Mouse (Mus musculus) spleen, postnatal 36 days (tissue): ENCODE data around the gene Gm13283.
A peak's percentile ranks its signal among the peaks of the same experiment; 100 is the strongest.
"Not testable (repeated sequence)": the region's sequence is repeated elsewhere in the genome, so short reads cannot be mapped to it uniquely, and the experiment has no call there.

ENCODE experiments used
- DNase-seq, 2 experiments: peaks; one replicate each; pipeline ENCODE4 v3.0.0; 2022; ENCODE audit warnings: low spot score in 2 of 2, mixed read lengths in 1 of 2

Gene Gm13283

DNA sequence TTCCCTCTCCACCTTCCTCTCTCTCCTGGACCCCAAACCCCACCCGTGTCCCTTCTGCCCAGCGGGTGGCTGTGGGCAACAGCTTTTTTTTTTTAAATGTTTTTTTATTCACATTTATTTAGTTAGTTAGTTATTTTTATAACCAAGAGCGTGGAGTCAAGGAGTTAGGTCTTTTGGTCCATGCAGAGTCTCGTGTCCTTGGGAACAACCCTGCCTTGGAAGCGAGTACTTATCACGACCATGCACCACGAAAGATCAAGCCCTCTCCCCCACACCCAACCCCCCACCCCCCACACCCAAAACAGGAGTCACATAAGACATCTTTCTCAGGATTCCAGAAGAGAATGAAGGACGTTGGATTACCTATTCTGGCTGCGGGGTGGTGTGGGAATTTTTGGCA is 2.4 kb downstream of the Gm13283 start:
- DNase-seq = not testable (repeated sequence)

DNA sequence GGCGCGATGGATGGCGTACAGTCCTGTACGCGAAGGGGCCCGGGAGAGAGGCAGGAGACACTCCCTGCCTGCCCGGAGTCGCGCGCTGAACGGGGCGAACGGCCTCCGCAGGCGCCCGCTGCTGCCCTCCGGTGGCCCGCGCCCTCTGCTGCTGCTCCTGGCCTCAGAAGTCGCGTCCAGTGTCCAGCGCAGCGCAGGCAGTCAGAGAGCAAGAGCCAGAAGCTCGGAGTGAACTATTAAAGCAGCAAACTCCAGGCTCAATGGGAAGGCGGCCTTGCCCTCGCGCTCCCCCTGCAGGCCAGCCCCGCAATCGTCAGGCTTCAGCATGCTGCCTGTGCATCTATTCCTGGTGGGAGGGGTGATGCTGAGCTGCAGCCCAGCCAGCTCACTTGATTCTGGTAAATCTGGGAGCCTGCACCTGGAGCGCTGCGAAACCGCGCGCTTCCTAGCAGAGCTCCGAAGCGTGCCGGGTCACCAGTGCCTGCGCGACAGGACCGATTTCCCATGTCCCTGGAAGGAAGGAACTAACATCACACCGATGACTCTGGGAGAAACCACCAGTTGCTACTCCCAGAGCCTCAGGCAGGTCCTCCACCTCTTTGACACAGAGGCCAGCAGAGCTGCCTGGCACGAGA is 3.6 kb downstream of the Gm13283 start:
- peak; percentile 19 to 28 for DNase-seq

DNA sequence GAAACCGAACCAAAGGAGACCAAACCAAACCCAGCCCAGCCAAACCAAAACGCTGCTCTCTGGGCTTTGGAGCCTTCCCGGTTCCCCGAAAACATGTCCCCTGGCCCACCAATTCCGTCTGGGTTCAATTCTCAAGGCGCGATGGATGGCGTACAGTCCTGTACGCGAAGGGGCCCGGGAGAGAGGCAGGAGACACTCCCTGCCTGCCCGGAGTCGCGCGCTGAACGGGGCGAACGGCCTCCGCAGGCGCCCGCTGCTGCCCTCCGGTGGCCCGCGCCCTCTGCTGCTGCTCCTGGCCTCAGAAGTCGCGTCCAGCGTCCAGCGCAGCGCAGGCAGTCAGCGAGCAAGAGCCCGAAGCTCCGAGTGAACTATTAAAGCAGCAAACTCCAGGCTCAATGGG is 13.6 kb downstream of the Gm13283 start, which contains the start of gene Gm13290:
Gene Gm13290 (plus strand): TSS at position 301 of the 400 bp plus-strand sequence.
- not testable (repeated sequence) for DNase-seq

DNA sequence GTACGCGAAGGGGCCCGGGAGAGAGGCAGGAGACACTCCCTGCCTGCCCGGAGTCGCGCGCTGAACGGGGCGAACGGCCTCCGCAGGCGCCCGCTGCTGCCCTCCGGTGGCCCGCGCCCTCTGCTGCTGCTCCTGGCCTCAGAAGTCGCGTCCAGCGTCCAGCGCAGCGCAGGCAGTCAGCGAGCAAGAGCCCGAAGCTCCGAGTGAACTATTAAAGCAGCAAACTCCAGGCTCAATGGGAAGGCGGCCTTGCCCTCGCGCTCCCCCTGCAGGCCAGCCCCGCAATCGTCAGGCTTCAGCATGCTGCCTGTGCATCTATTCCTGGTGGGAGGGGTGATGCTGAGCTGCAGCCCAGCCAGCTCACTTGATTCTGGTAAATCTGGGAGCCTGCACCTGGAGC is 16.7 kb downstream of the Gm13283 start, which contains the start of gene Gm13289:
Gene Gm13289 (plus strand): TSS at position 301 of the 400 bp plus-strand sequence.
- DNase-seq = not testable (repeated sequence)

DNA sequence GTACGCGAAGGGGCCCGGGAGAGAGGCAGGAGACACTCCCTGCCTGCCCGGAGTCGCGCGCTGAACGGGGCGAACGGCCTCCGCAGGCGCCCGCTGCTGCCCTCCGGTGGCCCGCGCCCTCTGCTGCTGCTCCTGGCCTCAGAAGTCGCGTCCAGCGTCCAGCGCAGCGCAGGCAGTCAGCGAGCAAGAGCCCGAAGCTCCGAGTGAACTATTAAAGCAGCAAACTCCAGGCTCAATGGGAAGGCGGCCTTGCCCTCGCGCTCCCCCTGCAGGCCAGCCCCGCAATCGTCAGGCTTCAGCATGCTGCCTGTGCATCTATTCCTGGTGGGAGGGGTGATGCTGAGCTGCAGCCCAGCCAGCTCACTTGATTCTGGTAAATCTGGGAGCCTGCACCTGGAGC is 19.6 kb downstream of the Gm13283 start, which contains the start of gene Gm13272:
Gene Gm13272 (plus strand): TSS at position 301 of the 400 bp plus-strand sequence.
- not testable (repeated sequence) for DNase-seq

DNA sequence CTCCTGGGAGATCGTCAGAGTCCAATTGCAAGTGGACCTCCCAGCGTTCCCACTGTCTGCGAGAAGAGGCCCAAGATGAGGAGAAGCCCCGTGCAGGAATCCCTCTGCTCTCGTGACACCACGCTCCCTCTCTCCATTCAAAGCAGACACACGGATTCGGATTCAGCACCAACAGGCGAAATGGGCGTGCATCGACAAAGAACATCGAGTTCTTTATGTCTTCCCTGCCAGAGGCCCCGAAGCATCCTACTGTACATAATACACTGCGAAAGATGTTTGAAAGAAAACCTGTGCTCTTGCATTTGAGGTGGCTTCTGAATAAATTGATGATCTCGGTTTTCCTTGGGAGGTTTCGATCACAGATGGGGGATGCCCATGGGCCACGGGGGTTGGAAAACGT is 20.4 kb downstream of the Gm13283 start:
- DNase-seq = not testable (repeated sequence)

DNA sequence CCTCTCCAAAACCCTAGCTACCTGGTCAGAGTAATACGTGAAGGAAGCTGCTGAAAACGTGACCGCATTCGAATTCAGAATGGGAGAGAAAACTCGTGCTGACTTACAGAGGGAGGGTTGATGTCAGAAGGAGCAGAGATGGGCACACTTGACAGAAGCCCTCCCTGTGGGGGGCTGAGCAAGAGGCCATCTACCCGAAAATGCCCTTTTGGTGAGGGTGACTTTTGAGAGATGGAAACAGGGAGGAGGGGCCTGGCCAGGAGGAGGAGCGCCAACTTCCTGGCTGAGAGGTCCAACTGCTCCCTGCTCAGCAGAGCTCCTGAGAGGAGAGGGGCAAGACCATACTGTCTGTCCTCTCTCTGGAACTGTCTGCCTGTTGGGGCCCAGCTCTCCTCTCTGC is 21.9 kb downstream of the Gm13283 start, which contains the start of gene Ifnz:
Gene Ifnz (plus strand): TSS at position 301 of the 400 bp plus-strand sequence.
- not testable (repeated sequence) for DNase-seq

DNA sequence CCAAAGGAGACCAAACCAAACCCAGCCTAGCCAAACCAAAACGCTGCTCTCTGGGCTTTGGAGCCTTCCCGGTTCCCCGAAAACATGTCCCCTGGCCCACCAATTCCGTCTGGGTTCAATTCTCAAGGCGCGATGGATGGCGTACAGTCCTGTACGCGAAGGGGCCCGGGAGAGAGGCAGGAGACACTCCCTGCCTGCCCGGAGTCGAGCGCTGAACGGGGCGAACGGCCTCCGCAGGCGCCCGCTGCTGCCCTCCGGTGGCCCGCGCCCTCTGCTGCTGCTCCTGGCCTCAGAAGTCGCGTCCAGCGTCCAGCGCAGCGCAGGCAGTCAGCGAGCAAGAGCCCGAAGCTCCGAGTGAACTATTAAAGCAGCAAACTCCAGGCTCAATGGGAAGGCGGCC is 22.4 kb downstream of the Gm13283 start:
- DNase-seq = not testable (repeated sequence)

DNA sequence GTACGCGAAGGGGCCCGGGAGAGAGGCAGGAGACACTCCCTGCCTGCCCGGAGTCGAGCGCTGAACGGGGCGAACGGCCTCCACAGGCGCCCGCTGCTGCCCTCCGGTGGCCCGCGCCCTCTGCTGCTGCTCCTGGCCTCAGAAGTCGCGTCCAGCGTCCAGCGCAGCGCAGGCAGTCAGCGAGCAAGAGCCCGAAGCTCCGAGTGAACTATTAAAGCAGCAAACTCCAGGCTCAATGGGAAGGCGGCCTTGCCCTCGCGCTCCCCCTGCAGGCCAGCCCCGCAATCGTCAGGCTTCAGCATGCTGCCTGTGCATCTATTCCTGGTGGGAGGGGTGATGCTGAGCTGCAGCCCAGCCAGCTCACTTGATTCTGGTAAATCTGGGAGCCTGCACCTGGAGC is 25.5 kb downstream of the Gm13283 start, which contains the start of gene Gm13276:
Gene Gm13276 (plus strand): TSS at position 301 of the 400 bp plus-strand sequence.
- DNase-seq = not testable (repeated sequence)

DNA sequence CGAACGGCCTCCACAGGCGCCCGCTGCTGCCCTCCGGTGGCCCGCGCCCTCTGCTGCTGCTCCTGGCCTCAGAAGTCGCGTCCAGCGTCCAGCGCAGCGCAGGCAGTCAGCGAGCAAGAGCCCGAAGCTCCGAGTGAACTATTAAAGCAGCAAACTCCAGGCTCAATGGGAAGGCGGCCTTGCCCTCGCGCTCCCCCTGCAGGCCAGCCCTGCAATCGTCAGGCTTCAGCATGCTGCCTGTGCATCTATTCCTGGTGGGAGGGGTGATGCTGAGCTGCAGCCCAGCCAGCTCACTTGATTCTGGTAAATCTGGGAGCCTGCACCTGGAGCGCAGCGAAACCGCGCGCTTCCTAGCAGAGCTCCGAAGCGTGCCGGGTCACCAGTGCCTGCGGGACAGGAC is 28.5 kb downstream of the Gm13283 start, which contains the start of gene Gm13277:
Gene Gm13277 (plus strand): TSS at position 231 of the 400 bp plus-strand sequence.
- peak; percentile 66 to 70 for DNase-seq

DNA sequence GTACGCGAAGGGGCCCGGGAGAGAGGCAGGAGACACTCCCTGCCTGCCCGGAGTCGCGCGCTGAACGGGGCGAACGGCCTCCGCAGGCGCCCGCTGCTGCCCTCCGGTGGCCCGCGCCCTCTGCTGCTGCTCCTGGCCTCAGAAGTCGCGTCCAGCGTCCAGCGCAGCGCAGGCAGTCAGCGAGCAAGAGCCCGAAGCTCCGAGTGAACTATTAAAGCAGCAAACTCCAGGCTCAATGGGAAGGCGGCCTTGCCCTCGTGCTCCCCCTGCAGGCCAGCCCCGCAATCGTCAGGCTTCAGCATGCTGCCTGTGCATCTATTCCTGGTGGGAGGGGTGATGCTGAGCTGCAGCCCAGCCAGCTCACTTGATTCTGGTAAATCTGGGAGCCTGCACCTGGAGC is 31.3 kb downstream of the Gm13283 start, which contains the start of gene Gm13278:
Gene Gm13278 (plus strand): TSS at position 301 of the 400 bp plus-strand sequence.
- DNase-seq = not testable (repeated sequence)

DNA sequence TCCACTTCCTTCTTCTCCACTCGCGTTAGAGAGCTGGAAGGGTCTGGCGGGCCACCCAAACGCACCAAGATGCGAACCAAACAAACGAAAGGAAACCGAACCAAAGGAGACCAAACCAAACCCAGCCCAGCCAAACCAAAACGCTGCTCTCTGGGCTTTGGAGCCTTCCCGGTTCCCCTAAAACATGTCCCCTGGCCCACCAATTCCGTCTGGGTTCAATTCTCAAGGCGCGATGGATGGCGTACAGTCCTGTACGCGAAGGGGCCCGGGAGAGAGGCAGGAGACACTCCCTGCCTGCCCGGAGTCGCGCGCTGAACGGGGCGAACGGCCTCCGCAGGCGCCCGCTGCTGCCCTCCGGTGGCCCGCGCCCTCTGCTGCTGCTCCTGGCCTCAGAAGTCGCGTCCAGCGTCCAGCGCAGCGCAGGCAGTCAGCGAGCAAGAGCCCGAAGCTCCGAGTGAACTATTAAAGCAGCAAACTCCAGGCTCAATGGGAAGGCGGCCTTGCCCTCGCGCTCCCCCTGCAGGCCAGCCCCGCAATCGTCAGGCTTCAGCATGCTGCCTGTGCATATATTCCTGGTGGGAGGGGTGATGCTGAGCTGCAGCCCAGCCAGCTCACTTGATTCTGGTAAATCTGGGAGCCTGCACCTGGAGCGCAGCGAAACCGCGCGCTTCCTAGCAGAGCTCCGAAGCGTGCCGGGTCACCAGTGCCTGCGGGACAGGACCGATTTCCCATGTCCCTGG is 34.2 kb downstream of the Gm13283 start, which contains the start of gene Gm13275:
Gene Gm13275 (plus strand): TSS at position 552 of the 740 bp plus-strand sequence.
- peak; percentile 55 to 58 for DNase-seq

DNA sequence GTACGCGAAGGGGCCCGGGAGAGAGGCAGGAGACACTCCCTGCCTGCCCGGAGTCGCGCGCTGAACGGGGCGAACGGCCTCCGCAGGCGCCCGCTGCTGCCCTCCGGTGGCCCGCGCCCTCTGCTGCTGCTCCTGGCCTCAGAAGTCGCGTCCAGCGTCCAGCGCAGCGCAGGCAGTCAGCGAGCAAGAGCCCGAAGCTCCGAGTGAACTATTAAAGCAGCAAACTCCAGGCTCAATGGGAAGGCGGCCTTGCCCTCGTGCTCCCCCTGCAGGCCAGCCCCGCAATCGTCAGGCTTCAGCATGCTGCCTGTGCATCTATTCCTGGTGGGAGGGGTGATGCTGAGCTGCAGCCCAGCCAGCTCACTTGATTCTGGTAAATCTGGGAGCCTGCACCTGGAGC is 37.2 kb downstream of the Gm13283 start, which contains the start of gene Gm13279:
Gene Gm13279 (plus strand): TSS at position 301 of the 400 bp plus-strand sequence.
- not testable (repeated sequence) for DNase-seq

DNA sequence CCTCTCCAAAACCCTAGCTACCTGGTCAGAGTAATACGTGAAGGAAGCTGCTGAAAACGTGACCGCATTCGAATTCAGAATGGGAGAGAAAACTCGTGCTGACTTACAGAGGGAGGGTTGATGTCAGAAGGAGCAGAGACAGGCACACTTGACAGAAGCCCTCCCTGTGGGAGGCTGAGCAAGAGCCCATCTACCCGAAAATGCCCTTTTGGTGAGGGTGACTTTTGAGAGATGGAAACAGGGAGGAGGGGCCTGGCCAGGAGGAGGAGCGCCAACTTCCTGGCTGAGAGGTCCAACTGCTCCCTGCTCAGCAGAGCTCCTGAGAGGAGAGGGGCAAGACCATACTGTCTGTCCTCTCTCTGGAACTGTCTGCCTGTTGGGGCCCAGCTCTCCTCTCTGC is 39.4 kb downstream of the Gm13283 start, which contains the start of gene Gm13285:
Gene Gm13285 (plus strand): TSS at position 301 of the 400 bp plus-strand sequence.
- DNase-seq = not testable (repeated sequence)

DNA sequence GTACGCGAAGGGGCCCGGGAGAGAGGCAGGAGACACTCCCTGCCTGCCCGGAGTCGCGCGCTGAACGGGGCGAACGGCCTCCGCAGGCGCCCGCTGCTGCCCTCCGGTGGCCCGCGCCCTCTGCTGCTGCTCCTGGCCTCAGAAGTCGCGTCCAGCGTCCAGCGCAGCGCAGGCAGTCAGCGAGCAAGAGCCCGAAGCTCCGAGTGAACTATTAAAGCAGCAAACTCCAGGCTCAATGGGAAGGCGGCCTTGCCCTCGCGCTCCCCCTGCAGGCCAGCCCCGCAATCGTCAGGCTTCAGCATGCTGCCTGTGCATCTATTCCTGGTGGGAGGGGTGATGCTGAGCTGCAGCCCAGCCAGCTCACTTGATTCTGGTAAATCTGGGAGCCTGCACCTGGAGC is 43.0 kb downstream of the Gm13283 start, which contains the start of gene Gm13287:
Gene Gm13287 (plus strand): TSS at position 301 of the 400 bp plus-strand sequence.
- DNase-seq = not testable (repeated sequence)

DNA sequence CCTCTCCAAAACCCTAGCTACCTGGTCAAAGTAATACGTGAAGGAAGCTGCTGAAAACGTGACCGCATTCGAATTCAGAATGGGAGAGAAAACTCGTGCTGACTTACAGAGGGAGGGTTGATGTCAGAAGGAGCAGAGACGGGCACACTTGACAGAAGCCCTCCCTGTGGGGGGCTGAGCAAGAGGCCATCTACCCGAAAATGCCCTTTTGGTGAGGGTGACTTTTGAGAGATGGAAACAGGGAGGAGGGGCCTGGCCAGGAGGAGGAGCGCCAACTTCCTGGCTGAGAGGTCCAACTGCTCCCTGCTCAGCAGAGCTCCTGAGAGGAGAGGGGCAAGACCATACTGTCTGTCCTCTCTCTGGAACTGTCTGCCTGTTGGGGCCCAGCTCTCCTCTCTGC is 45.3 kb downstream of the Gm13283 start, which contains the start of gene Gm13288:
Gene Gm13288 (plus strand): TSS at position 301 of the 400 bp plus-strand sequence.
- DNase-seq = not testable (repeated sequence)

DNA sequence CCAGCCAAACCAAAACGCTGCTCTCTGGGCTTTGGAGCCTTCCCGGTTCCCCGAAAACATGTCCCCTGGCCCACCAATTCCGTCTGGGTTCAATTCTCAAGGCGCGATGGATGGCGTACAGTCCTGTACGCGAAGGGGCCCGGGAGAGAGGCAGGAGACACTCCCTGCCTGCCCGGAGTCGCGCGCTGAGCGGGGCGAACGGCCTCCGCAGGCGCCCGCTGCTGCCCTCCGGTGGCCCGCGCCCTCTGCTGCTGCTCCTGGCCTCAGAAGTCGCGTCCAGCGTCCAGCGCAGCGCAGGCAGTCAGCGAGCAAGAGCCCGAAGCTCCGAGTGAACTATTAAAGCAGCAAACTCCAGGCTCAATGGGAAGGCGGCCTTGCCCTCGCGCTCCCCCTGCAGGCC is 45.8 kb downstream of the Gm13283 start:
- DNase-seq = peak in 1 of 2 experiments; percentile 9
